Mouse (Mus musculus) ovary, postnatal 10 days (tissue): ENCODE data around the gene BC017158.
"Not testable (repeated sequence)": the region's sequence is repeated elsewhere in the genome, so short reads cannot be mapped to it uniquely, and the experiment has no call there.

Experiments used
- DNase-seq: peaks from one replicate; pipeline ENCODE4 v3.0.0; 2022; ENCODE audit warnings: low spot score

BC017158 gene

DNA sequence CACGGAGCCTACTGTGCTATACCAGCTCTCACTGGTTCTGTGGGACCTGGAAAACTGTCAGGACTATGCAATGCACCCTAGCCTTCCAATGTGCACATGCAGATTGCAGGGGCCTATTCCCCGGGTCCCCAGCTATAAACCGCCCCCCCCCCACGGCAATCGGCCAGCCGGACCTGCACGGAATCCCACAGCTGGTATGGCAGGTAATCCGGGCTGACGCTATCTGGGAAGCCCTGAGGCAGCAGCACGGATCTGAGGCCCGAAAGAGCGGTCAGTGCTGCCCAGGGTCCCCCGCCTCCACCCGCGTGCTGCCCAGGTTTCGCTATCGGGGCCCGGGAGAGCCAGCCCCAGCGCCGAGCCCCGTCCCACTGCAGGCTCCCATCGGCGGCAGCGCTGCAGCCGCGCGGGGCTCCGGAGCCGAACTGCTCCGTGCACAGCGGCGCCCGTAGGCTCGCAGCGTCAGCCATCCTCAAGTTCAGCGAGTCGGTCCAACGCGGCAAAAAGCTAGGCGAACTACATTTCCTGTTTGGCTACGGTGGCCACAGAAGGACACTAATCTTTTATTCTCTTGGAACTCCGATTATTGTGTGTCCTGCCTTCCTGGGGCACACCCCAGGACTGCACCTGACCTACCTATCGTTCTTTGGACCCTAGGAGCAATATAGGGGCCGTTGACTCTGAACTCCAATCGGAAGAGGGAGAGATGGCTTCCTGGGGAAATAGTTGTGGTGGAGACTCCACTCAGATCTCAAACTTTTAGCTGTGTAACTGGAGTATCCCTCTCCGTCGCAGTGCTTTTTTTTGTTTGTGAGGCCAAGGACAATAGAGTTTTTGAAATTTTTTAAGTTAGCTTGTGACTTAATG is at the start of gene BC017158:
Gene BC017158 (minus strand): TSS at position 554 of the 864 bp plus-strand sequence.
- peak; percentile 52 for DNase-seq

GRCm38 (mm10) chr7:128346991-128347390 is 49.0 kb upstream of the BC017158 start:
- no peak for DNase-seq

DNA sequence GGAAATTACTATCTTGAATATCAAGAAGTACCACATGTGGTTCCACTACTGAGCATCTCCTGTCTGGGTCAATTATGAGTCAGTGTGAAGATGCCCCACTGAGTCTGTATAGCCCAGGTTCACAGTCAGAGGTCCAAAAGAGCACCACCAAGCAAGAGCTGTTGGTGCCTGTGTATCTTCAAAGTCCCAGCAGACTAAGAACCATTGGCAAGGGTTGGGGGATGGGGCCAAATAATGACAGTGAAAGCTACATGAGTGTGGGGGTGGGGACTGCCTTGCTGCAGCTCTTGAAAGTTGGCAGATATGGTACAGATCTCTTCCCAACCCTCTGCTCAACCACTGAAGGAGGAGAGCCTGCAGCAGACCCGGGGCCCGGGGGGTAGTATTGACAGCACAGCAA is 48.6 kb upstream of the BC017158 start:
- no peak for DNase-seq

DNA sequence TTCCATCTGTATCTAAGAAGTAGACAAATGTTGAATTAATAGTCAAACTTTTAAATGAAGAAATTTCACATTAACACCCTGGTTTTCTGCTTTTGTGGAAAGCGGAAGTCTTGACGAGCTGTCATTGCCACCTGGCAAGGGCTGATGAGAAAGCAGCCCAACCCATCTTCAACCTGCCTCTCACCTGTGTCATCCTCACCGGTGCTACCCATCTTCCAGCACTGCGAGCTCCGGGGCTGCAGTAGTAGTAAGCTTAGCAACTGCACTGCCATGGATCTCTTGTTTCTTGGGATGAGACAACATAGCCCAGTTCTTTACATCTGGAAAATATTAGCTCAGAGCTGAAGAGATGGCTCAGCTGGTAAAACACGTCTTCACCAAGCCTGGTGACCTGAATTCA is 47.7 kb upstream of the BC017158 start:
- DNase-seq, result no peak

- peak; percentile 48 for DNase-seq
Observed at GRCm38 (mm10) chr7:128344928-128345653, 47.1 kb upstream of the BC017158 start.

DNA sequence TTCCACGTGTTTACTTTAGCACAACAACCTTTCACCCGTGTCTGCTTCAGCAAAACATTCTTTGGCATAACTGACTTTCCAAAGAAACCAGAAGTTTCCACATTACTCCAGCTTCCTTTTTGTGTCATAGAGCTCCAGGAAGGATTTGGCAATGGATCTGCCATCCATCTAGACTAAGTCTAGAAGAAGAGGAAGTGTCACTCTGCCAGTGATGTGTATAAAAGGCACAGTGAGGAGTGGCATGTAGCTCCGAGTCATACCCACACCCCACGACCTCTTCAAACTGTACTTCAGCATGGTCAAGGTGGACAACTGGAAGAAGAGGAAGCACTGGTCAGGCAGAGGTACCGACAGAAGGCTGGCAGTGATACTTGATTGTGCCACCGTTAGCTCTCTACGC is 46.5 kb upstream of the BC017158 start:
- DNase-seq, result no peak

- DNase-seq, result not testable (repeated sequence)
Observed at GRCm38 (mm10) chr7:128342691-128343090, 44.7 kb upstream of the BC017158 start.

DNA sequence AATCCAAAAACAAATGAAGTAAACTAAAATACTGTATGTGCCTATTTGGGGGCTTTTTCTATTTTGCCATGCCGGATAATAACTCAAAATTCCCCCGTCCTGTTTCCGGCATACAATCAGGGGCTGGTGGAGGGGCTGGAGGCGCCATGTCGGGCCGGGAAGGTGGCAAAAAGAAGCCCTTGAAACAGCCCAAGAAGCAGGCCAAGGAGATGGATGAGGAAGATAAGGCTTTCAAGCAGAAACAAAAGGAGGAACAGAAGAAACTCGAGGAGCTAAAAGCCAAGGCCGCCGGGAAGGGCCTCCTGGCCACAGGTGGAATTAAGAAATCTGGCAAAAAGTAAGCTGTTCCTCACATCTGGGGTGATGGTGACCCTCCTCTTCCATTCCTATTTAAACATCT is 42.4 kb upstream of the BC017158 start:
- DNase-seq, result not testable (repeated sequence)

DNA sequence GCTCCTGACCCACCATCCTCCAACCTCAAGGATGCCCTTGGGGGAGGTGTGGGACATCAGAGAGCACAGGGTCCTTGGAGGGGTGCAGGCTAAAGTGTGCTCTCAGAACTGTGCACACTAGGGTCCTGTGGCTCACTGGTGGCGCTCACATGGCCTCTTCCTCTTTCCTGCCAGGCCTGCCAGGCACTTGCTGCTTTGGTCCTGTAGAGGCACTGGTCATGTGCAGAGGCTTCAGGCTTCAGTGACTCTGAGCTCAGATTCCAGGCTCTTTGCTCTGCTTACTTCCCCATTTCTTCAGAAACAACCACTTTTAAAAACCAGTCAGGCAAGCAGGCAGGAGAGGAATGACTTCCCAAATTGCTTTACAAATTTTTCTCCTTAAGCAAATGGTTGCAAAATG is 34.9 kb upstream of the BC017158 start:
- DNase-seq, result no peak

DNA sequence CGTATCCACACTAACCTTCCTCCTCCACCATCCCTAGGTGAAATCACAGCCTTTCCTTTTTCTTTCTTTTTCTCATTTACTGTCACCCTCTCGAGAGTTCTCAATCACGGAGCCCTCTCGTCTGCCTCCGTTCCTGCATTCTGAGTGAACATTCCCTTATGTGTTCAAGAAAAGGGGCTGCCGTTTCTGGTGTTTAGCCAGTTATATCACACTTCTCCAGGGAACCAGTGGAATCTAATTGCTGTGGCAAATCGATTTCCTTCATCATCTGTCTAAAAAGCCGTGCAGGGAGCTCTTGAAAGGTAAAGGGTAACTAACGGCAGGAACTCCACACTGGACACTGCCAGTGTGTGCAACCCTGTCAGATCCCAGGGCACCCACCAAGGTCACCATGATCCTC is 33.0 kb upstream of the BC017158 start:
- DNase-seq, result no peak

GRCm38 (mm10) chr7:128324977-128325376 is 27.0 kb upstream of the BC017158 start:
- DNase-seq, result no peak

GRCm38 (mm10) chr7:128321260-128321659 is 23.3 kb upstream of the BC017158 start:
- no peak for DNase-seq

DNA sequence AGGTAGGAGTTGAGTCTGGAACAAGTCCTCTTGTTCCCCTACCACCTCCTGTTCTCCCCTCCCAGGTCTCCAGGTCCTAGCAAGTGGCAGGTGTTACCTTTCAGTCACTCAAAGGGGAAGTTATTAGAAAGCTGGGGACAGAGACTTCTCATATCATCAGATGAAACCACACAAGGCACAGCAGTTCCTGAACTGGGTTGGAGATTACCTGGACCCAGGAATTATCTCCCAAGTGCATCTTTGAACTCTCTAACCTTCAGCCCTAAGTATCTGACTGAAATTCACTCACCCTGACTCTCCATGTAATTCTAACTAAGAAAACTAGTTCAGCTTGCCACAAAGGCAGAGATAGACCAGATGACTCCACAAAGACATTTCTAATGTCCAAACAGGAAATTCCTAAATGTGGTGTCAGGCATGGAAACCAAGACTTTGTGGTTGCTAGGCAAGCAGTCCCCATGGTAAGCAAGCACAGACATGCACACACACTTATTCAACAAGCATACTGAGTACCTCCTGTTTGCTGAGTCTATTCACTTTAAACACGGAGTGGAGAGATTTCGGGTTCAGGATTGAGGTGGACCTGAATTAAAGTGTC is 22.3 kb upstream of the BC017158 start:
- no peak for DNase-seq

GRCm38 (mm10) chr7:128319140-128319539 is 21.2 kb upstream of the BC017158 start:
- DNase-seq, result no peak

- no peak for DNase-seq
Observed at GRCm38 (mm10) chr7:128317011-128317410, 19.0 kb upstream of the BC017158 start.

DNA sequence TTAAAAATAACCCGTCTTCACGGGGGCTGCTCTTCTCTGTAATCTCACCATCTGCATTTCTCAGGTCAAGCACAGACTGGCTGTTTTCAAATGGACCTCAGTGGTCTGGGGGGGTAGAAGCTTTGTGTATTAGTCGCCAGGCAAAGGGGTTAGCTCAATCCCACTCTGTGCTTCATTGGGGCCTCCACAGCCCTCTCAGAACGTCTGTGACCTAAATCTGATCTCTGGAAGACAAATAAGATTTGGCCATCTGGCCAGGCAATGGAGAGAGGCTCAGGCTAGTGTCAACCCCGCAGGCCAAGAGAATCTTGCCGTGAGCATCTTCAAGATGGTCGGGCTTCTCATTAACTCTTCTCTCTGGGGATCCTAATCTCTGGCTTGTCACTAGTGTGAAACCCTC is 16.5 kb upstream of the BC017158 start:
- DNase-seq, result no peak

DNA sequence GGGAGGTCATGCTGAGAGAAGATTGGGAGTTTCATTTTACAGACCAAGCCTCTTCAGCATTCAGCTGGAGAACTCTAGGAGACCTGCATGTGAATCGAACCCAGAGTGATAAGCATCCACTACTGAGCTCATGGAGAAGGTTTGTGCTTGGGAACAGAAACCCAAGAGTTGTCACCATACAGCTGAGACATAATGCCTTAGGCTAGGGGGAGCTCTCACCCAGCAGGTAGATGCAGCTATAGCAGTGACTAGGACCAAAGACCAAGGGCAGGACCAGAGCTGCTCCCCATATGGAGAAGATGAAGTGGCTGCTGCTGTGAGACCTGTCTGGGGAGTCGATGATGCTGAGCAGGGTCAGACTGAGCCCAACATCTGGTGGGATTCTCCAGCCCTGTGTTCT is 15.6 kb upstream of the BC017158 start:
- DNase-seq, result no peak

- no peak for DNase-seq
Observed at GRCm38 (mm10) chr7:128312375-128313059, 14.5 kb upstream of the BC017158 start.

- no peak for DNase-seq
Observed at GRCm38 (mm10) chr7:128311811-128312210, 13.8 kb upstream of the BC017158 start.

- no peak for DNase-seq
Observed at GRCm38 (mm10) chr7:128311263-128311662, 13.3 kb upstream of the BC017158 start.

GRCm38 (mm10) chr7:128310229-128310688 is 12.3 kb upstream of the BC017158 start:
- no peak for DNase-seq

- DNase-seq, result no peak
Observed at GRCm38 (mm10) chr7:128309776-128310175, 11.8 kb upstream of the BC017158 start.
